Mouse (Mus musculus) heart, postnatal 14 days (tissue): ENCODE results near the gene Cd101. TPM values are rescaled to one million over a fixed set of nuclear protein-coding genes. Genes with fewer than 3 reads are reported as not detected.

ENCODE experiments used
- DNase-seq, 2 experiments: peaks; one replicate each; pipeline ENCODE4 v3.0.0; 2021 to 2022
- intact Hi-C: fragments of 180-260 bp; cut with DNase I; formaldehyde crosslinking; loops from one replicate; pipeline ENCODE4 v1.15.1; 2025
- total RNA-seq, 2 experiments: library from RNA; stranded (reverse); gene quantifications; 2 replicates each; pipeline ENCODE4 v1.2.3; 2021

The Cd101 gene
- total RNA-seq, 2 experiments from 2014 or later, result 0.37 to 0.43 TPM

- intact Hi-C loops, result no loop called here
- no peak for DNase-seq
Measured at GRCm38 (mm10) chr3:100947286-100947685, 82.1 kb downstream of the Cd101 start.

Other genes starting within 250 kb of the Cd101 start
- gene Vtcn1, start 204.1 kb downstream of the Cd101 start, total RNA-seq, result under 1 TPM; 0.37 to 0.50 TPM
- gene Trim45, start 107.4 kb downstream of the Cd101 start, total RNA-seq, result 10 to 100 TPM in 1 of 2 experiments, 1 to 10 TPM in 1; 9.1 to 10.4 TPM
- 1 to 10 TPM; 3.4 to 3.9 TPM for gene Ttf2, start 59.9 kb downstream of the Cd101 start, total RNA-seq
- 10 to 100 TPM; 48.9 to 49.4 TPM for gene Ptgfrn, start 80.7 kb upstream of the Cd101 start, total RNA-seq